Mouse (Mus musculus): Measurements from ENCODE around the gene Gabrb2.

DNA sequence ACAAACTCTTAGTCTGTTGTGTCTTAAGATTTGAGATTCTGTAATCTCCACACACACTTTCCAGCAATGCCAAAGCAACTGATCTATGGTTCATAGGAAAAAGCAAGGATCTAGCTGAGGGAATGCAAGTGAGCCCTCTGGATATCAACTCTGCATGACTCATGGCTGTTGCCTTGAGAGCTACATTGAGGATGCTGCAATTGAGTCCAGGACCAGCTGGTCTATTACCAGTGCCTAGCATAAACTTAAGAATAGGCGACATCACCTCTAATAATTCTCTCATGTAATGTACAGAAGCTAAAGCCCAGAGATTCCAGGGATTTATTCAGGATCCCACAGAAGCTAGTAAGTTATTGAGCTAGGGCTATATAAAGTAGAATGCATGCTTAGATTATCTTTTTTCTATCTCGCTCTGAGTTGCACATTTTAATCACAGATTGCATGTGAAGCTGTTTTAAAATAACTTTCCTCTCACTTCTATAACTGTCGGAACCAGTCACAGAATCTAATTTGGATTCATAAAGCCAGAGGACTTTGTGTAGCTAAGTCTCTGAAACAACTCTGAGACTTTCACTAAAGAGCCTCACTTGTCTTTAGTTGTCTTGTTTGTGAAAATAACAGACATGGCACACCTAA lies 189.7 kb downstream of the Gabrb2 start:
- TF ChIP-seq POLR2A (IDR thresholded peaks at IDR 0.05; ENCODE audit: extremely low read depth, insufficient read depth, low read length) (no peak), CTCF (IDR thresholded peaks at IDR 0.05; ENCODE audit: extremely low read depth, insufficient read depth, low read length) (no peak)
